Mouse (Mus musculus) embryonic fibroblast, embryonic 13.5 days (primary cell): ENCODE results near the gene Cbl. TPM values are rescaled to one million over a fixed set of nuclear protein-coding genes. Genes with fewer than 3 reads are reported as not detected.
"Not testable (repeated sequence)": the region's sequence is repeated elsewhere in the genome, so short reads cannot be mapped to it uniquely, and the experiment has no call there.

ENCODE experiments used
- H3K27ac ChIP-seq: 2 replicates; pipeline ENCODE4 v1.5.1; 2012; ENCODE audit warnings: low read length, control low read depth, inconsistent platforms; ENCODE audit not compliant: insufficient read depth
- H3K4me1 ChIP-seq: 2 replicates; pipeline ENCODE4 v1.6.1; 2011; ENCODE audit warnings: low read length; ENCODE audit not compliant: control insufficient read depth, insufficient read depth
- H3K4me3 ChIP-seq: 2 replicates; pipeline ENCODE4 v1.5.1; 2011; ENCODE audit warnings: mild to moderate bottlenecking, control low read depth, low read length; ENCODE audit not compliant: insufficient read depth
- CTCF ChIP-seq: IDR thresholded peaks from 2 replicates; pipeline ENCODE4 v1.5.1; 2011; ENCODE audit warnings: mild to moderate bottlenecking, control low read depth, low read length, moderate library complexity, borderline replicate concordance; ENCODE audit not compliant: insufficient read depth
- POLR2A ChIP-seq: IDR thresholded peaks from 2 replicates; pipeline ENCODE4 v1.6.1; 2011; ENCODE audit warnings: low read depth, mild to moderate bottlenecking, control low read depth, low read length, moderate library complexity
- polyA plus RNA-seq: library from polyadenylated mRNA; stranded (reverse); fragments of >200 nt; gene quantifications from 2 replicates; pipeline ENCODE4 v1.2.4, GENCODE M21; 2011; ENCODE audit warnings: low read depth; ENCODE audit not compliant: missing spikeins, insufficient read length

Cbl gene
- polyA plus RNA-seq, 1 experiment = 44.1 TPM

- peaks cover 10% of the 10 kb centered on the region for H3K4me1 ChIP-seq
- H3K4me3 ChIP-seq = no peak overlapping the region
- peak; percentile 63; the same call in 1 of the 2 replicates for TF ChIP-seq CTCF
- TF ChIP-seq POLR2A = no peak
- 0 out of 2 replicates have a peak overlapping the region, but pooled peaks have one; percentile 4 for H3K27ac ChIP-seq
Measured at GRCm38 (mm10) chr9:44125546-44126428, 108.1 kb downstream of the Cbl start.

DNA sequence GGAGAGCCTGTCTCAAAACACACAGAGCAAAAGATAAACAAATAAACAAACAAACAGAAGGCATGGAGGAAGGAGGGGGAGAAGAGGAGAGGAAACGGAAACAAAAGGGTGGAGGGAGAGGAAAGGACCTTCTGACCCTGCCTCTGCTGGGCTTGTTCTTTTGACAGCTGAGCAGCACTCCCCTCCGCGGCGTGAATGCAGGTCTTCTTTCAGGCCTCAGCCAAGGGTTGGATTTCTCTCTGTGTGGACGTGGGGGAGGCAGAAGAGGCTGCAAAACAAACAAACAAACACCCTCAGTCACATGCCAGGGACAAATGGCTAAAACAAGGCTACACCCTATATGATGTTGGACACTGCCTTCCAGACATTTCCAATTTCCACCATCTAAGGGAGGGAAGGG, 108.8 kb downstream of the Cbl start:
- H3K4me1 ChIP-seq = peaks cover 6% of the 10 kb centered on the region
- TF ChIP-seq POLR2A (no peak), CTCF (no peak)
- H3K27ac ChIP-seq = no peak overlapping the region
- no peak overlapping the region for H3K4me3 ChIP-seq

GRCm38 (mm10) chr9:44124317-44124716, 109.5 kb downstream of the Cbl start:
- Histone ChIP-seq H3K4me3 (no peak overlapping the region), H3K27ac (no peak overlapping the region), H3K4me1 (peaks cover 3% of the 10 kb centered on the region; the same call in 1 of the 2 replicates)
- TF ChIP-seq POLR2A (no peak), CTCF (no peak)

DNA sequence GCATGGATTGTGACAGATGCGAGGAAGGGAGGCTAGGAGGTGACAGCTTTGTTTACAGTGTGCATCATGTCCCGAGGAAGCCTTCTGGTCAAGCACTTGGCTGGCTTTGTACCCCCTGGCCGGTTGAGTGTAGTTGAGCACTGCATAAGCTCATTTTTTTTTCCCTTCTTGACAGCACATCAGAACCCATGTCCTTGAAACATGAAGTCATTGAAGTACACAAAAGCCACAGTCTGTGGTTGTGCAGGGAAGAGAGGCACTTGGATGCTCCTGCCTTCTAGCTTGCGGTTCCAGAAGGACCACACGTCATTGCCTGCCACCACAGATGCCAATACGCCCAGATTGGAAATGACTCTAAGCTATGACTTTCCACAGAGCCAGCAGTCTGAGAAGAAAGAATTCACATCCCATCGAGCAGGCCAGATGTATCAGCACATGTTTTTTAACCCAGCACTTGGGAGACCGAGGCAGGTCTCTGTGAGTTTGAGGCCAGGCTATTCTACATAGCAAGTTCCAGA, 113.8 kb downstream of the Cbl start:
- TF ChIP-seq POLR2A = no peak
- no peak for TF ChIP-seq CTCF
- H3K4me3 ChIP-seq = no peak overlapping the region
- H3K4me1 ChIP-seq = no peaks in the 10 kb centered on the region

DNA sequence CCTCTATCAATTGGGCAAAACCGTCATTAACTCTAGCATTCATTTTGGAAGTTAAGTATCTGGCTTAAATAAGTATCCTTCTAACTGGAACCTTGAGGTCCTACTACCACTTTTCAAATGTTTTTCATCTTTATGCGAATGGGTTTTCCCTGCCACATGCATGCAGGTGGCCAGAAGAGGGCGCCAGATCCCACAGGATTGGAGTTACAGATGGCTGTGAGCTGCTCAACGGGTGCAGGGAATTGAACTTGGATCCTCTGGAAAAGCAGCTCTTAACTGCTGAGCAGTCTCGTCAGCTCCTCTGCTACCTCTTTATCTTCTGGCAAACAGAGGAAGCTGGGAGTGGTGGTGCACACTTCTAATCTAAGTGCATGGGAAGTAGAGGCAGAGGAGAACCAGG, 114.8 kb downstream of the Cbl start:
- H3K27ac ChIP-seq = no peak overlapping the region
- TF ChIP-seq POLR2A (no peak), CTCF (peak; percentile 55)
- H3K4me3 ChIP-seq = no peak overlapping the region
- no peaks in the 10 kb centered on the region; the same call in 1 of the 2 replicates for H3K4me1 ChIP-seq

More for the DNA sequence above, 113.8 kb downstream of the Cbl start:
- H3K27ac ChIP-seq = no peak overlapping the region

GRCm38 (mm10) chr9:44116182-44116581, 117.7 kb downstream of the Cbl start:
- H3K4me3 ChIP-seq = no peak overlapping the region
- TF ChIP-seq CTCF (no peak), POLR2A (no peak)
- no peak overlapping the region for H3K27ac ChIP-seq
- no peaks in the 10 kb centered on the region; the same call in 1 of the 2 replicates for H3K4me1 ChIP-seq

- TF ChIP-seq POLR2A (no peak), CTCF (no peak)
- Histone ChIP-seq H3K4me1 (no peaks in the 10 kb centered on the region; the same call in 1 of the 2 replicates), H3K4me3 (no peak overlapping the region), H3K27ac (no peak overlapping the region)
Measured at GRCm38 (mm10) chr9:44115599-44115998, 118.2 kb downstream of the Cbl start.

GRCm38 (mm10) chr9:44114453-44114852, 119.4 kb downstream of the Cbl start:
- no peaks in the 10 kb centered on the region; the same call in 1 of the 2 replicates for H3K4me1 ChIP-seq
- H3K27ac ChIP-seq = no peak overlapping the region
- no peak overlapping the region for H3K4me3 ChIP-seq
- TF ChIP-seq POLR2A = no peak
- TF ChIP-seq CTCF = no peak

DNA sequence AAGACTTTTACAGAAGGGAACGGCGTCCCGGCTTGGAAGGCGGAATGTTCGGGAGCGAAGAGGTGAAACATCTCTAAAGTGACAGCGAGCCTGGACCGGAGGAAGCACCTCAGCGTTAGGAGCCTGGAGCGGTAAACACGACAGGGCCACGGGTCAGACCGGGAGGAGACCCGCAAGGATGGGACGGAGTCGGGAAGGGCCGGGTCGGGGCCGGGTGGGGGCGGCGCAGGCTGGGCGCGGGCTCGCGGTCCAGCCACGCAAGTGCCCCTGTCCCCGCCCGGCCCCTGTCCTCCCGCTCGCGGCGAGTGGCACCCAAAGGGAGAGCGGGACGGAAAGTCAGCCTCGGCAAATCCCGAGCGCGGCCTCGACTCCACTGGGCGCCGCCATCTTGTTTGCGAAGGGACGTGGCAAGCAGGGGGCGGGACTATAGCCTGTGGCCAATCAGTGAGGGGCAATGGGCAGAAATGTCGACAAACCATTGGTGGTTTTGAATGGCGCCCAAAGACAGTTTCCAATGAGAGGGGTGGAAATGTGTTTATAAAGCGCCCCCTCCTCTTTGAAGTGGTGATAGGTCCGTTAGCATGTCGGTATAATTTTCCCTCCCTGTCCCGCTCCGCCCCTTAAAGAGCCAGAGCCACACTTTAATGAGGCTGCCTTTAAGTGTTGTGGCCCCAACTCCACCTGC, 120.6 kb downstream of the Cbl start, which contains the start of the genes Gm49380 and Rnf26:
Gene Gm49380, minus strand, starts transcription at position 396 of the 685 bp plus-strand sequence.
Gene Rnf26, minus strand, starts transcription at position 413 of the 685 bp plus-strand sequence.
- Histone ChIP-seq H3K4me1 (peaks cover 4% of the 10 kb centered on the region; the same call in 1 of the 2 replicates), H3K27ac (no peak within 1 kb of the TSS; the same call in 1 of the 2 replicates), H3K4me3 (peak within 1 kb of the TSS; percentile 60)
- TF ChIP-seq CTCF = no peak
- TF ChIP-seq POLR2A = peak; percentile 60

GRCm38 (mm10) chr9:44111909-44112308, 121.9 kb downstream of the Cbl start:
- H3K27ac ChIP-seq, H3K4me1 ChIP-seq, H3K4me3 ChIP-seq: not testable (repeated sequence)
